Mouse (Mus musculus) layer of hippocampus, adult 2 months (tissue): ENCODE measurements around the gene Fkbp5. TPM values are rescaled to one million over a fixed set of nuclear protein-coding genes. Genes with fewer than 3 reads are reported as not detected.
A peak's percentile ranks its signal among the peaks of the same experiment; 100 is the strongest.

Experiments used
- DNase-seq, 2 experiments: peaks; one replicate each; pipeline ENCODE4 v3.0.0; 2022; ENCODE audit warnings: low spot score in 2 of 2
- H3K27ac ChIP-seq: fragments of 200-600 bp; 2 replicates; pipeline ENCODE4 v1.8.1; 2022
- H3K4me3 ChIP-seq: fragments of 200-600 bp; 2 replicates; pipeline ENCODE4 v1.8.1; 2022; ENCODE audit warnings: mild to moderate bottlenecking
- CTCF ChIP-seq: fragments of 200-600 bp; conservative IDR thresholded peaks from 2 replicates; pipeline ENCODE4 v1.8.1; 2022; ENCODE audit warnings: antibody characterized with exemption, mild to moderate bottlenecking, moderate library complexity
- total RNA-seq, 2 experiments: library from RNA; stranded (reverse); gene quantifications; 2 replicates each; pipeline ENCODE4 v1.2.3; 2021

Gene Fkbp5
- total RNA-seq, 2 experiments from 2014 or later, result 80.8 to 90.5 TPM

- no peak for DNase-seq
- no peak for TF ChIP-seq CTCF
- Histone ChIP-seq H3K27ac (no peak overlapping the region), H3K4me3 (no peak overlapping the region)
Observed at GRCm38 (mm10) chr17:28460388-28460787, 56.9 kb downstream of the Fkbp5 start.

- DNase-seq, result peak; percentile 13 to 52
- peak; percentile 80 for TF ChIP-seq CTCF
- no peak overlapping the region for H3K4me3 ChIP-seq
Observed at GRCm38 (mm10) chr17:28455098-28455497, 62.2 kb downstream of the Fkbp5 start.

GRCm38 (mm10) chr17:28452889-28453288 lies 64.4 kb downstream of the Fkbp5 start:
- TF ChIP-seq CTCF, result no peak
- Histone ChIP-seq H3K27ac (no peak overlapping the region), H3K4me3 (no peak overlapping the region)
- no peak for DNase-seq

More at GRCm38 (mm10) chr17:28455098-28455497, 62.2 kb downstream of the Fkbp5 start:
- H3K27ac ChIP-seq, result no peak overlapping the region

- no peak for TF ChIP-seq CTCF
- no peak overlapping the region for H3K4me3 ChIP-seq
- H3K27ac ChIP-seq, result no peak overlapping the region
- no peak for DNase-seq
Observed at GRCm38 (mm10) chr17:28451914-28452313, 65.4 kb downstream of the Fkbp5 start.

- DNase-seq, result no peak
- no peak for TF ChIP-seq CTCF
- Histone ChIP-seq H3K27ac (no peak overlapping the region), H3K4me3 (no peak overlapping the region)
Observed at GRCm38 (mm10) chr17:28451487-28451886, 65.8 kb downstream of the Fkbp5 start.

GRCm38 (mm10) chr17:28448225-28448624 lies 69.1 kb downstream of the Fkbp5 start:
- no peak overlapping the region for H3K27ac ChIP-seq
- TF ChIP-seq CTCF, result no peak
- H3K4me3 ChIP-seq, result no peak overlapping the region
- no peak for DNase-seq

GRCm38 (mm10) chr17:28447789-28448188 lies 69.5 kb downstream of the Fkbp5 start:
- TF ChIP-seq CTCF, result no peak
- Histone ChIP-seq H3K4me3 (no peak overlapping the region), H3K27ac (no peak overlapping the region)
- no peak for DNase-seq

- DNase-seq, result no peak
- Histone ChIP-seq H3K4me3 (no peak overlapping the region), H3K27ac (no peak overlapping the region)
- TF ChIP-seq CTCF, result no peak
Observed at GRCm38 (mm10) chr17:28446820-28447168, 70.5 kb downstream of the Fkbp5 start.

GRCm38 (mm10) chr17:28445886-28446819 lies 71.2 kb downstream of the Fkbp5 start:
- no peak overlapping the region for H3K27ac ChIP-seq
- no peak overlapping the region for H3K4me3 ChIP-seq
- no peak for TF ChIP-seq CTCF
- no peak for DNase-seq

GRCm38 (mm10) chr17:28442661-28443060 lies 74.7 kb downstream of the Fkbp5 start:
- Histone ChIP-seq H3K4me3 (no peak overlapping the region), H3K27ac (no peak overlapping the region)
- no peak for DNase-seq
- no peak for TF ChIP-seq CTCF

GRCm38 (mm10) chr17:28438342-28439115 lies 78.8 kb downstream of the Fkbp5 start:
- Histone ChIP-seq H3K4me3 (no peak overlapping the region), H3K27ac (no peak overlapping the region)
- TF ChIP-seq CTCF, result no peak
- no peak for DNase-seq

- no peak for TF ChIP-seq CTCF
- Histone ChIP-seq H3K27ac (no peak overlapping the region), H3K4me3 (no peak overlapping the region)
- no peak for DNase-seq
Observed at GRCm38 (mm10) chr17:28437938-28438337, 79.4 kb downstream of the Fkbp5 start.

- no peak overlapping the region for H3K27ac ChIP-seq
- DNase-seq, result no peak
- no peak for TF ChIP-seq CTCF
- no peak overlapping the region for H3K4me3 ChIP-seq
Observed at GRCm38 (mm10) chr17:28434921-28435485, 82.3 kb downstream of the Fkbp5 start.
